Mouse (Mus musculus) heart, embryonic 10.5 days (tissue): ENCODE data around the gene Ccl9. TPM values are rescaled to one million over a fixed set of nuclear protein-coding genes. Genes with fewer than 3 reads are reported as not detected.
"Not testable (repeated sequence)": the region's sequence is repeated elsewhere in the genome, so short reads cannot be mapped to it uniquely, and the experiment has no call there.

Experiments used
- DNase-seq: peaks from one replicate; pipeline ENCODE4 v3.0.0-alpha.2; 2017; ENCODE audit warnings: low spot score
- H3K27ac ChIP-seq: fragments of 300-500 bp; sonication (generic); 2 replicates; pipeline ENCODE4 v1.5.1; 2016; ENCODE audit warnings: mild to moderate bottlenecking
- H3K27me3 ChIP-seq: fragments of 300-500 bp; sonication (generic); 2 replicates; pipeline ENCODE4 v1.6.1; 2016; ENCODE audit warnings: mild to moderate bottlenecking; ENCODE audit not compliant: poor library complexity, insufficient read depth, severe bottlenecking
- H3K36me3 ChIP-seq: fragments of 300-500 bp; sonication (generic); 2 replicates; pipeline ENCODE4 v1.6.1; 2016; ENCODE audit warnings: mild to moderate bottlenecking, moderate library complexity
- H3K4me1 ChIP-seq: fragments of 300-500 bp; sonication (generic); 2 replicates; pipeline ENCODE4 v1.6.1; 2016; ENCODE audit warnings: mild to moderate bottlenecking
- H3K4me3 ChIP-seq: fragments of 300-500 bp; sonication (generic); 2 replicates; pipeline ENCODE4 v1.5.1; 2016; ENCODE audit warnings: mild to moderate bottlenecking, moderate library complexity
- H3K9me3 ChIP-seq: fragments of 300-500 bp; sonication (generic); 2 replicates; pipeline ENCODE4 v1.6.1; 2016; ENCODE audit warnings: mild to moderate bottlenecking, moderate library complexity
- WGBS: fragments of 180-500 bp; shearing (Covaris S2); methylation state at CpG from one replicate; pipeline ENCODE4 v1.1.7; 2016; 5-methylcytosine and 5-hydroxymethylcytosine counted together
- polyA plus RNA-seq: library from polyadenylated mRNA; unstranded; fragments of >200 nt; fragmentation: Nextera tagmentation; extraction: Ambion mirVana; gene quantifications from 2 replicates; pipeline ENCODE4 v1.2.1, GENCODE M21; 2016

Gene Ccl9
- polyA plus RNA-seq, 1 experiment from 2014 or later, result 0.97 TPM

DNA sequence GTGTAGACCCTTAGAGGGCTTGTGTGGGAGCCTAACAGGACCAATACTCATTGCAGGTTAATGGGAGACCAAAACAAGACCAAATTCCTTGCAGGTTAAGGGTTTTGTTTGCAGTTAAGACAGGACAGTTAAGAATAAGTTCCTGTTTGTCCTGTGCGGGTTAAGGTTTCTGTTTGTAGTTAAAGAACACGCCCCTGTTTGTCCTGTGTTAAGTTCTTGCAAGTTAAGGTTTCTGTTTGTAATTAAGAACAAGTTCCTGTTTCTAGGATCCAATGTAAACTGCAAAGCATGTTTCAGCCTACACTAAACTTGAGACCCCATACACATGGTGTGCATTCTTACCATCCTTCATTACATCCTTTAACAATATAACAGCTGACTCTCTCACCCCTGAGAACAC lies 8.2 kb downstream of the Ccl9 start:
- Histone ChIP-seq H3K4me1 (no peaks in the 10 kb centered on the region), H3K27me3 (no peaks in the 10 kb centered on the region), H3K9me3 (no peaks in the 10 kb centered on the region), H3K27ac (no peak overlapping the region), H3K4me3 (no peak overlapping the region), H3K36me3 (no peaks in the 10 kb centered on the region)
- 69% methylated on average over 2 of the region's 2 CpGs for WGBS
- DNase-seq, result no peak

- Histone ChIP-seq H3K27ac (no peak overlapping the region), H3K36me3 (no peaks in the 10 kb centered on the region), H3K9me3 (no peaks in the 10 kb centered on the region), H3K4me1 (no peaks in the 10 kb centered on the region), H3K4me3 (no peak overlapping the region), H3K27me3 (no peaks in the 10 kb centered on the region)
- DNase-seq, result no peak
- WGBS, result 83% methylated on average over 7 of the region's 7 CpGs
These were observed 9.2 kb downstream of the Ccl9 start for GRCm38 (mm10) chr11:83569249-83569648.

GRCm38 (mm10) chr11:83568786-83569185 lies 9.7 kb downstream of the Ccl9 start:
- DNase-seq, result no peak
- Histone ChIP-seq H3K4me3 (no peak overlapping the region), H3K36me3 (no peaks in the 10 kb centered on the region), H3K27me3 (no peaks in the 10 kb centered on the region), H3K9me3 (no peaks in the 10 kb centered on the region), H3K4me1 (no peaks in the 10 kb centered on the region), H3K27ac (no peak overlapping the region)
- 78% methylated on average over 3 of the region's 3 CpGs for WGBS

DNA sequence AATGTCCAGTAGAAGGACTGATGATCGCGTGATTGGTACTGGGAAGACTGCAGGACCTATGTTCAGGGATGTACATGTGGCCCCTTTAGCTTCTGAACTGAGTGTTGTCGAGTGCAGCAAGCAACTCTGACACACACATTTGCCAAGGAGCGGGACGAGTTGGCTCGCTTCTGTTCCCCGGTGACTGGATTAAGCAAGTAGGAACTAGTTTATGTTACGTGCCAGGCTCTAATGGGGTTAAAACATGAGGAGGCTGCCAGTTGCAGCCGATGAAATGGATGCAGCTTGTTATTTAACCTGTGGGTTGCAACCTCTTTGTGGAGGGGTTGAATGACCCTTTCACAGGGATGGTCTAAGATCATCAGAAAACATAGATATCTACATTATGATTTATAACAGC lies 10.4 kb downstream of the Ccl9 start:
- Histone ChIP-seq H3K4me1 (no peaks in the 10 kb centered on the region), H3K36me3 (no peaks in the 10 kb centered on the region), H3K27ac (no peak overlapping the region), H3K9me3 (no peaks in the 10 kb centered on the region), H3K27me3 (no peaks in the 10 kb centered on the region), H3K4me3 (no peak overlapping the region)
- 91% methylated on average over 9 of the region's 9 CpGs for WGBS
- DNase-seq, result no peak

GRCm38 (mm10) chr11:83567311-83567710 lies 11.1 kb downstream of the Ccl9 start:
- 58% methylated on average over 7 of the region's 7 CpGs for WGBS
- DNase-seq, result no peak
- Histone ChIP-seq H3K9me3 (no peaks in the 10 kb centered on the region), H3K27ac (no peak overlapping the region), H3K36me3 (no peaks in the 10 kb centered on the region), H3K4me1 (no peaks in the 10 kb centered on the region), H3K4me3 (no peak overlapping the region), H3K27me3 (no peaks in the 10 kb centered on the region)

DNA sequence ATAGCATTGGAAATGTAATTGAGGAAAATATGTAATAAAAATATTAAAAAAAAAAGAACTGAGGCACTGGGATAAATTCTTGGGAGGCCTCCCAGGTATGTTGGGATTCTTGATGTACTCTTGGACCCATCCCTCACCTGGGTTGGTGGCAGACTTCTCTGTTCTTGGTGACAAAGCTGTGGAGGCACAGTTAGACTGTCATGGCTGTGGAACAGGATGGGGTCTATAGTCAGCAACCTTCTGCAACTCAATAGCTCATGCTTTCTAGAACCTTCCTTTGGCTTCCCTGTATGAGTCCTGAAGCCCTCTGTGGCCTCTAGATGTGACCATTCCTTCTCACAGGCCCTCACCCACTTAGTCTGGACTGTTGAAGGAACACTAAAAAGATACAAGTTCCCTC lies 11.8 kb downstream of the Ccl9 start:
- no peak for DNase-seq
- H3K27ac ChIP-seq, result no peak overlapping the region
- H3K36me3 ChIP-seq, result no peaks in the 10 kb centered on the region
- no peaks in the 10 kb centered on the region for H3K27me3 ChIP-seq
- no peak overlapping the region for H3K4me3 ChIP-seq
- H3K4me1 ChIP-seq, result no peaks in the 10 kb centered on the region
- H3K9me3 ChIP-seq, result no peaks in the 10 kb centered on the region

DNA sequence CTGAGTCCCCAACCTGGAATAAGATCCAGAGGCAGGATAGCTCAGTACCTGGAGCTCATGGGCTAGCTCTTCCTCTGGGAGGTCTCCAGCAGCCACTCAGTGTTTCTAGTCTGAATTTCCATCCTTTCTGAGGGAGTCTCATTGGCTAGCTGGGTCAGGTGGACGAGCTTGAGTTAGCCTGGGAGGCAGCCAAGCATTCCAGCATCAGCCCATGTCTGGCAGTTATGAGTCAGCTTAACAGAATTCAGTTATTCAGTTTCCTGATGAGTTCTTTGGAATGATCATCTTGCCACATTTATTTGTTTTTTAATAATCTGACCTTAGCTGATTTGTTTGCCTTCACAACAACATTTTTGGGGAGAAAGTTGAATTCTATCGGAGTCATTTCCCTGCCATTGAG lies 14.7 kb downstream of the Ccl9 start:
- no peak for DNase-seq
- Histone ChIP-seq H3K36me3 (no peaks in the 10 kb centered on the region), H3K4me1 (no peaks in the 10 kb centered on the region), H3K27ac (no peak overlapping the region), H3K4me3 (no peak overlapping the region), H3K9me3 (no peaks in the 10 kb centered on the region), H3K27me3 (no peaks in the 10 kb centered on the region)
- 76% methylated on average over 2 of the region's 2 CpGs for WGBS

DNA sequence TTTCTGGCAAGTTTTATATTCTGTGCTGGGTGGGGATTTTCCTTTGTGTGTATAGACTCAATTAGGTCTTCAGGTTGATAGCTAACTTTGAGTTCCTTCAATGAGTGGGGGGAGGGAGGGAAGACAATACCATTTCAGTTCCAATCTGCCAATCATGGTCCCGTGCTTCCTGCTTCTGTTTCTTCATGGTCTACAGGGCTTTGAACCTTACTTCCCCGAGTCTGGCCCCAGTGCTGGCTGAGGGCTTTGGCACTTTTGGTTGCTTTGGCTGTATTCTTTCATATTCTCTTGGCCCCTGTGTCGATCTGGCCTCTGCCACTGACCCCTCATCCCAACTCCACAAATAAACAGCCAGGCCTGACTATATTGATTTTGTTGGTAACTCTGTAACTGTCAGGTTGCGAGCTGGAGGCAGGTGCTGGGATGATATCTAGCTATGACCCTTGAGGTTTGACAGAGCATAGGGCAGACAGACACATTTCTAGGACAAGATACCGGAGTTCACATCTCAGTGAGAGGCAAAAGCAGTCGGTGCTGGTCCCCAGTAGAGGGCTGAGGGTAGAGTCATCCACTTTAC lies 16.0 kb downstream of the Ccl9 start:
- Histone ChIP-seq H3K9me3 (no peaks in the 10 kb centered on the region), H3K27me3 (peaks cover 10% of the 10 kb centered on the region; the same call in 1 of the 2 replicates), H3K4me3 (no peak overlapping the region), H3K4me1 (no peaks in the 10 kb centered on the region), H3K27ac (no peak overlapping the region), H3K36me3 (no peaks in the 10 kb centered on the region)
- DNase-seq, result no peak
- 73% methylated on average over 6 of the region's 6 CpGs for whole genome bisulfite sequencing

GRCm38 (mm10) chr11:83560405-83560804 lies 18.0 kb downstream of the Ccl9 start:
- Histone ChIP-seq H3K27me3 (peaks cover 10% of the 10 kb centered on the region; the same call in 1 of the 2 replicates), H3K9me3 (no peaks in the 10 kb centered on the region), H3K4me3 (no peak overlapping the region), H3K4me1 (no peaks in the 10 kb centered on the region), H3K27ac (no peak overlapping the region), H3K36me3 (no peaks in the 10 kb centered on the region)
- WGBS, result 73% methylated on average over 6 of the region's 6 CpGs
- no peak for DNase-seq

- DNase-seq, result no peak
- H3K4me1 ChIP-seq, result no peaks in the 10 kb centered on the region
- 82% methylated on average over 10 of the region's 10 CpGs for WGBS
- peaks cover 10% of the 10 kb centered on the region; the same call in 1 of the 2 replicates for H3K27me3 ChIP-seq
- H3K27ac ChIP-seq, result no peak overlapping the region
- H3K36me3 ChIP-seq, result no peaks in the 10 kb centered on the region
- H3K9me3 ChIP-seq, result no peaks in the 10 kb centered on the region
- no peak overlapping the region for H3K4me3 ChIP-seq
These were observed 21.4 kb downstream of the Ccl9 start for GRCm38 (mm10) chr11:83557074-83557473.

GRCm38 (mm10) chr11:83556085-83556781 lies 22.2 kb downstream of the Ccl9 start:
- no peak overlapping the region for H3K4me3 ChIP-seq
- peaks cover 10% of the 10 kb centered on the region; the same call in 1 of the 2 replicates for H3K27me3 ChIP-seq
- H3K36me3 ChIP-seq, result no peaks in the 10 kb centered on the region
- no peaks in the 10 kb centered on the region for H3K9me3 ChIP-seq
- WGBS, result 31% methylated on average over 8 of the region's 8 CpGs
- no peak overlapping the region for H3K27ac ChIP-seq
- DNase-seq, result no peak
- H3K4me1 ChIP-seq, result no peaks in the 10 kb centered on the region

DNA sequence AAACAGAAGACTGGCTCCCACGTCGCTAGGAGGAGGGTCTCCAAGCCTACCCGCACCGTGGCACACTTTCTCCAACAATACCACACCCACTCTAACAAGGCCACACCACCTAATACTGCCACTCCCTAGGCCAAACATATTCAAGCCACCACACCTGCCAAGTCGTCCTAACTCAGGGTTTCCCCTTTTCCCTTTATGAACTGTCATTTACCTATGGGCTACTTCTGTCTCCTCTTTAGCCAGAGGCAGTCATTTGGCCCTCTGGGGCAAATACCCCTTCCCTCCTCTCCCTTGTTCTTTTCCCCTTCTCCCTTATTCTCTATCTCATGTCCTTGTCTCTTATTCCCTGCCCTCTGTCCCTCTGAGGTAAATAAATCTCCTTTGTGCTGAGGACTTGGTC lies 26.8 kb downstream of the Ccl9 start:
- no peak for DNase-seq
- Histone ChIP-seq H3K36me3 (no peaks in the 10 kb centered on the region), H3K27ac (no peak overlapping the region), H3K4me3 (no peak overlapping the region), H3K27me3 (no peaks in the 10 kb centered on the region), H3K4me1 (no peaks in the 10 kb centered on the region), H3K9me3 (no peaks in the 10 kb centered on the region)
- 80% methylated on average over 5 of the region's 5 CpGs for WGBS

DNA sequence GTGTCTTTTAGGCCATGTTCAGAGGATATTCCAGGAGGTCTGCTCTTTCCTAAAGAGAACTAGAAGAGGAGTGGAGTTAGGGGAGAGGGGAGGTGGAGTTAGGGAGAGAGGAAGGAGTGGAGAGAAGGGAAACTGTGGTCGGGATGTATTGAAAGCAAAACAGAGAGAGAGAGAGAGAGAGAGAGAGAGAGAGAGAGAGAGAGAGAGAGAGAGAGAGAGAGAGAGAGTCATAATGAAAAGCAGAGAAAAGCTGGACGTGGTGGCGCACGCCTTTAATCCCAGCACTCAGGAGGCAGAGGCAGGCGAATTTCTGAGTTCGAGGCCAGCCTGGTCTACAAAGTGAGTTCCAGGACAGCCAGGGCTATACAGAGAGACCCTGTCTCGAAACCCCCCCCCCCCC lies 27.4 kb downstream of the Ccl9 start:
- not testable (repeated sequence) for H3K36me3 ChIP-seq
- WGBS, result 81% methylated on average over 7 of the region's 7 CpGs

GRCm38 (mm10) chr11:83550186-83550632 lies 28.2 kb downstream of the Ccl9 start:
- WGBS, result 76% methylated on average over 5 of the region's 5 CpGs
- Histone ChIP-seq H3K4me1 (no peaks in the 10 kb centered on the region), H3K27ac (no peak overlapping the region), H3K9me3 (no peaks in the 10 kb centered on the region), H3K4me3 (no peak overlapping the region), H3K27me3 (no peaks in the 10 kb centered on the region), H3K36me3 (no peaks in the 10 kb centered on the region)
- DNase-seq, result no peak

More for the DNA sequence above, 27.4 kb downstream of the Ccl9 start:
- not testable (repeated sequence) for H3K4me1 ChIP-seq, H3K4me3 ChIP-seq, H3K27me3 ChIP-seq, H3K9me3 ChIP-seq, DNase-seq, H3K27ac ChIP-seq
